ENCODE assay signal across 10 mouse cellular contexts in the genomic region with DNA sequence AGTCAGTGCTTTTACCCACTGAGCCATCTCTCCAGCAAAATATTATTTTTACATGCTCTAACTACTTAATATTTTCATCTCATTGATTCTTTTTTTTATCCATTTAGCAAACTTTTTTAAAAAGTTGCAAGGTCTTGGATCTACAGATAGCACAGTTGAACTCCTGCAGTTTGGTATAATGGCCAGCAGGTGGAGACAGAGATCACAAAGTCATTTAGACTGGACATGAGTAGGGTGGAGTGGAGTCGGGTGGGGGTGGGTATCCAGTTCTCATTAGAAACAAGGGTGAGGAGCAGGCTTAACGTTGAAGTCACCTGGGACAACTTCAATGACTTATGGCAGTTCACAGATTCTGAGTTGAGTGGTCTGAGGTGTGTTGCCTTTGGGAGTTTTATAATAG. TPM values are rescaled to one million over a fixed set of nuclear protein-coding genes. Genes with fewer than 3 reads are reported as not detected.
DNase-seq lines count a peak whose midpoint lies in the region; ATAC-seq and TF ChIP-seq lines count a peak whose summit lies in the region.
"Had no signal": no experiment of that assay in that cellular context is flagged by ENCODE, and none has a peak within 500 bp of the region (broad histone marks: within the 10 kb centered on the region; RNA-seq: fewer than 3 reads in every experiment).

No protein-coding gene starts in this region.

- H3K4me3 ChIP-seq in embryonic facial prominence, embryonic 10.5 days = no peak overlapping the region
- H3K4me3 ChIP-seq in hindbrain, postnatal 0 days (ENCODE audit: low read length) = no peak overlapping the region
- H3K4me3 ChIP-seq in left cerebral cortex, adult 2 months = no peak overlapping the region
- no peak overlapping the region for H3K4me3 ChIP-seq in midbrain, embryonic 13.5 days (replicated peaks)
- H3K4me3 ChIP-seq: stomach, embryonic 15.5 days had no signal

- H3K4me2 ChIP-seq in hindbrain, postnatal 0 days (ENCODE audit: low read depth, low read length) = no peak overlapping the region
- no peak overlapping the region for H3K4me2 ChIP-seq in midbrain, embryonic 13.5 days (replicated peaks)
- H3K4me2 ChIP-seq: stomach, embryonic 15.5 days had no signal

- peak; percentile 79 for ATAC-seq in hindbrain, postnatal 0 days
- ATAC-seq in midbrain, embryonic 13.5 days = peak; percentile 30; the same call in 1 of the 2 replicates
- no peak for ATAC-seq in activated CD4-positive, CD25-positive, alpha-beta regulatory T cell, adult 4 months

- H3K36me3 ChIP-seq in embryonic facial prominence, embryonic 10.5 days (replicated peaks) = peaks cover 38% of the 10 kb centered on the region
- peaks cover 18% of the 10 kb centered on the region for H3K36me3 ChIP-seq in hindbrain, postnatal 0 days (ENCODE audit: insufficient read depth, low read length)
- peaks cover 42% of the 10 kb centered on the region for H3K36me3 ChIP-seq in midbrain, embryonic 13.5 days

- H3K9ac ChIP-seq in hindbrain, postnatal 0 days (replicated peaks; ENCODE audit: low read length) = no peak overlapping the region
- H3K9ac ChIP-seq in midbrain, embryonic 13.5 days (replicated peaks) = no peak overlapping the region
- H3K9ac ChIP-seq: stomach, embryonic 15.5 days had no signal

- DNase-seq in right cerebral cortex, adult 2 months (ENCODE audit: low spot score in 2 of 2) = peak; percentile 67 to 70
- no peak for DNase-seq in right cerebral cortex, postnatal 36 days (ENCODE audit: low spot score in 2 of 2)
- DNase-seq in adrenal gland, adult 18-20 months (ENCODE audit: low spot score in 2 of 2) = peak; percentile 33 to 49
- peak; percentile 65 for DNase-seq in embryonic facial prominence, embryonic 10.5 days (ENCODE audit: low spot score)
- DNase-seq in hindbrain, postnatal 0 days (ENCODE audit: low spot score) = peak; percentile 89
- peak; percentile 41 to 46 for DNase-seq in left cerebral cortex, adult 2 months (ENCODE audit: extremely low spot score in 1 of 2, low spot score in 2 of 2)

- 0 out of 2 replicates have a peak, but pooled peaks cover 4% of the 10 kb centered on the region for H3K27me3 ChIP-seq in embryonic facial prominence, embryonic 10.5 days (replicated peaks; ENCODE audit: low read depth, poor library complexity, severe bottlenecking)
- H3K27me3 ChIP-seq in hindbrain, postnatal 0 days (ENCODE audit: insufficient read depth, low read length) = no peaks in the 10 kb centered on the region
- no peaks in the 10 kb centered on the region for H3K27me3 ChIP-seq in midbrain, embryonic 13.5 days
- H3K27me3 ChIP-seq: stomach, embryonic 15.5 days had no signal

- H3K27ac ChIP-seq in embryonic facial prominence, embryonic 10.5 days (replicated peaks) = no peak overlapping the region
- no peak overlapping the region for H3K27ac ChIP-seq in hindbrain, postnatal 0 days
- no peak overlapping the region for H3K27ac ChIP-seq in left cerebral cortex, adult 2 months
- no peak overlapping the region for H3K27ac ChIP-seq in midbrain, embryonic 13.5 days
- H3K27ac ChIP-seq: stomach, embryonic 15.5 days had no signal

- no peaks in the 10 kb centered on the region for H3K9me3 ChIP-seq in embryonic facial prominence, embryonic 10.5 days
- H3K9me3 ChIP-seq in hindbrain, postnatal 0 days (ENCODE audit: low read length) = no peaks in the 10 kb centered on the region
- H3K9me3 ChIP-seq in midbrain, embryonic 13.5 days = no peaks in the 10 kb centered on the region
- H3K9me3 ChIP-seq: stomach, embryonic 15.5 days had no signal

- intact Hi-C loops in left cerebral cortex, adult 2 months (cut with DNase I) = loop anchor here (2.0 to 10.0 kb wide), 3 partner anchors 151 to 379 kb away; a partner anchor contains a TSS

- 14% methylated on average over 2 of the region's 2 CpGs for WGBS in embryonic facial prominence, embryonic 10.5 days
- 6% methylated on average over 2 of the region's 2 CpGs for WGBS in hindbrain, postnatal 0 days
- 14% methylated on average over 2 of the region's 2 CpGs for whole genome bisulfite sequencing in midbrain, embryonic 13.5 days

- TF ChIP-seq CTCF in hindbrain, postnatal 0 days (IDR thresholded peaks at IDR 0.05; ENCODE audit: low read depth) = peak; percentile 92
- peak; percentile 72 for TF ChIP-seq CTCF in left cerebral cortex, adult 2 months (IDR thresholded peaks at IDR 0.05)

- 0 out of 2 replicates have a peak, but pooled peaks cover 2% of the 10 kb centered on the region for H3K4me1 ChIP-seq in embryonic facial prominence, embryonic 10.5 days
- no peaks in the 10 kb centered on the region for H3K4me1 ChIP-seq in hindbrain, postnatal 0 days (ENCODE audit: insufficient read depth, low read length)
- no peaks in the 10 kb centered on the region for H3K4me1 ChIP-seq in midbrain, embryonic 13.5 days (replicated peaks)

RNA-seq across cellular contexts. Expression of a gene that starts 31.9 kb away (rescaled TPM):
- total RNA-seq in adrenal gland, adult 18-20 months (2021) = 10 to 100 TPM; 12.3 to 14.0 TPM
- 26.2 and 27.0 TPM in 2 replicates for polyA plus RNA-seq in embryonic facial prominence, embryonic 10.5 days (2016; fragmentation: Nextera tagmentation; extraction: Ambion mirVana)
- 24.6 and 28.5 TPM in 2 replicates for total RNA-seq in hindbrain, postnatal 0 days (2014; rRNA removed)
- 25.8 and 26.2 TPM in 2 replicates for polyA plus RNA-seq in hindbrain, postnatal 0 days (2015; fragmentation: Nextera tagmentation; extraction: Ambion mirVana)
- total RNA-seq in left cerebral cortex, adult 2 months (2021) = 10 to 100 TPM; 14.8 to 16.4 TPM
- polyA plus RNA-seq in midbrain, embryonic 13.5 days (2015; fragmentation: Nextera tagmentation; extraction: Ambion mirVana) = 41.7 and 44.5 TPM in 2 replicates
- 10 to 100 TPM; 27.8 to 28.1 TPM for polyA plus RNA-seq in activated CD4-positive, CD25-positive, alpha-beta regulatory T cell, adult 4 months (2017; shearing (Covaris generic))

RNA-seq across cellular contexts. Expression of a gene that starts 38.6 kb away (rescaled TPM):
- total RNA-seq in adrenal gland, adult 18-20 months (2021) = under 1 TPM in 1 of 2 experiments, not detected in 1; 0.83 TPM
- not detected in 2 replicates for polyA plus RNA-seq in embryonic facial prominence, embryonic 10.5 days (2016; fragmentation: Nextera tagmentation; extraction: Ambion mirVana)
- not detected in 2 replicates for total RNA-seq in hindbrain, postnatal 0 days (2014; rRNA removed)
- 0.78 TPM in 1 of 2 replicates, not detected in the other for polyA plus RNA-seq in hindbrain, postnatal 0 days (2015; fragmentation: Nextera tagmentation; extraction: Ambion mirVana)
- not detected for total RNA-seq in left cerebral cortex, adult 2 months (2021)
- 0.43 TPM in 1 of 2 replicates, not detected in the other for polyA plus RNA-seq in midbrain, embryonic 13.5 days (2015; fragmentation: Nextera tagmentation; extraction: Ambion mirVana)
- polyA plus RNA-seq in activated CD4-positive, CD25-positive, alpha-beta regulatory T cell, adult 4 months (2017; shearing (Covaris generic)) = not detected
- polyA plus RNA-seq: heart, embryonic 14.5 days had no signal

Comparison
In these comparisons a context has a peak if more than half of its experiments do, and no peak if none do; other contexts are left out.
1. DNase-seq: peak in right cerebral cortex, adult 2 months (2 of 2), adrenal gland, adult 18-20 months (2 of 2), embryonic facial prominence, embryonic 10.5 days (single experiment), hindbrain, postnatal 0 days (single experiment) and left cerebral cortex, adult 2 months (2 of 2); none in right cerebral cortex, postnatal 36 days (0 of 2).